8 mouse cellular contexts compared by ENCODE assay signal in the genomic region with DNA sequence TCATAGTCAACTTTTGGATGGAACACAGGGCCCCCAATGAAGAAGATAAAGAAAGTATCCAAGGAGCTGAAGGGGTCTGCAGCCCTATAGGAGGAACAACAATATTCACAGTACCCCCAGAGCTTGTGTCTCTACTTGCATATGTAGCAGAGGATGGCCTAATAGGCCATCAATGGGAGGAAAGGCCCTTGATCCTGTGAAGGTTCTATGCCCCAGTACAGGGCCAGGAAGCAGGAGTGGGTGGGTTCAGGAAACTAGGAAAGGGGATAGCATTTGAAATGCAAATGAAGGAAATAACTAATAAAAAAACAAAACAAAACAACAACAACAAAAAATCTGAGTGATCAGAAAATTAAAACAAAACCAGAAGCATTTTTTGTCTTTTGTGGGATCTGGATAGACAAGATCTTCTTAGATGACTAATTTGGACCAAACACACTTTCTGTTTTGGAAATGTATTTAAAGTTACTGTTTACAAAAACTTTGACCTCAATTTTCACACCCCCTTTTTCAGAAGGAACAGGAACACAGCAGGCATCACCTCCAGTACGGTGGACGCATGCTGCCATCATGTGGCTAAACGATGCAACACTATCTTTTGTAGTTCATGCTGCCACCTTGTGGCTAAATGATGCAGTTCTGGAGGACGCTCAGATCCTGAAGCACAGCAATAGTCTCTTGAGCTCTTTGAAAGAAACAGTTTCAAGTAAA. TPM values are rescaled to one million over a fixed set of nuclear protein-coding genes. Genes with fewer than 3 reads are reported as not detected.
DNase-seq lines count a peak whose midpoint lies in the region; ATAC-seq and TF ChIP-seq lines count a peak whose summit lies in the region.

No protein-coding gene starts in this region.

- peak; percentile 95 for DNase-seq in NIH3T3 (ENCODE audit: low read depth)
- peak; percentile 71 for DNase-seq in cerebellum, adult 8-10 months
- DNase-seq in frontal cortex, adult 2 months (ENCODE audit: extremely low spot score in 1 of 2, low spot score in 1 of 2) = peak; percentile 77 to 96
- DNase-seq in hindbrain, postnatal 0 days (ENCODE audit: low spot score) = peak; percentile 94
- peak; percentile 74 for DNase-seq in left cerebral cortex, adult 11 months (ENCODE audit: low spot score)
- peak; percentile 77 for DNase-seq in right cerebral cortex, postnatal 25 days
- DNase-seq in urinary bladder, postnatal 4 days (ENCODE audit: low spot score in 2 of 2) = peak; percentile 56 to 71

- under 1% methylated on average over 4 of the region's 4 CpGs for WGBS in hindbrain, postnatal 0 days

- no peaks in the 10 kb centered on the region for H3K4me1 ChIP-seq in hindbrain, postnatal 0 days (ENCODE audit: insufficient read depth, low read length)

- peak; percentile 100 for TF ChIP-seq CTCF in hindbrain, postnatal 0 days (IDR thresholded peaks at IDR 0.05; ENCODE audit: low read depth)

- no peak overlapping the region for H3K27ac ChIP-seq in hindbrain, postnatal 0 days

- 0 out of 2 replicates have a peak, but pooled peaks cover 6% of the 10 kb centered on the region for H3K27me3 ChIP-seq in hindbrain, postnatal 0 days (ENCODE audit: insufficient read depth, low read length)

- no peak overlapping the region for H3K9ac ChIP-seq in hindbrain, postnatal 0 days (replicated peaks; ENCODE audit: low read length)

- H3K9me3 ChIP-seq in hindbrain, postnatal 0 days (ENCODE audit: low read length) = no peaks in the 10 kb centered on the region

- H3K36me3 ChIP-seq in hindbrain, postnatal 0 days (ENCODE audit: insufficient read depth, low read length) = no peaks in the 10 kb centered on the region

- H3K4me3 ChIP-seq in hindbrain, postnatal 0 days (ENCODE audit: low read length) = no peak overlapping the region

- peak; percentile 90 for ATAC-seq in hindbrain, postnatal 0 days
- ATAC-seq in megakaryocyte-erythroid progenitor cell, adult 5-6 weeks (replicated peaks; ENCODE audit: low FRiP score, low TSS enrichment, poor library complexity, severe bottlenecking) = peak; percentile 99

- H3K4me2 ChIP-seq in hindbrain, postnatal 0 days (ENCODE audit: low read depth, low read length) = no peak overlapping the region

RNA-seq across cellular contexts. Expression of gene Olfr94, which starts 2.6 kb away (rescaled TPM):
- polyA plus RNA-seq in frontal cortex, adult 2 months (2012; rRNA removed) = not detected in 2 replicates
- total RNA-seq in hindbrain, postnatal 0 days (2014; rRNA removed) = 0.58 and 1.3 TPM in 2 replicates
- 0.14 TPM in 1 of 2 replicates, not detected in the other for polyA plus RNA-seq in hindbrain, postnatal 0 days (2015; fragmentation: Nextera tagmentation; extraction: Ambion mirVana)
- total RNA-seq in megakaryocyte-erythroid progenitor cell, adult 5-6 weeks (2014; fragmentation: Nextera tagmentation) = not detected in 2 replicates
- not detected in 2 replicates for total RNA-seq in megakaryocyte-erythroid progenitor cell, adult 5-6 weeks (2017)

RNA-seq across cellular contexts. Expression of gene Olfr95, which starts 9.6 kb away (rescaled TPM):
- polyA plus RNA-seq in frontal cortex, adult 2 months (2012; rRNA removed) = not detected in 2 replicates
- total RNA-seq in hindbrain, postnatal 0 days (2014; rRNA removed) = 0.37 TPM in 1 of 2 replicates, not detected in the other
- 0.03 and 0.04 TPM in 2 replicates for polyA plus RNA-seq in hindbrain, postnatal 0 days (2015; fragmentation: Nextera tagmentation; extraction: Ambion mirVana)
- not detected in 2 replicates for total RNA-seq in megakaryocyte-erythroid progenitor cell, adult 5-6 weeks (2014; fragmentation: Nextera tagmentation)
- not detected in 2 replicates for total RNA-seq in megakaryocyte-erythroid progenitor cell, adult 5-6 weeks (2017)

RNA-seq across cellular contexts. Expression of gene Ubd, which starts 9.7 kb away (rescaled TPM):
- polyA plus RNA-seq in frontal cortex, adult 2 months (2012; rRNA removed) = not detected in 2 replicates
- total RNA-seq in hindbrain, postnatal 0 days (2014; rRNA removed) = not detected in 2 replicates
- polyA plus RNA-seq in hindbrain, postnatal 0 days (2015; fragmentation: Nextera tagmentation; extraction: Ambion mirVana) = not detected in 2 replicates
- total RNA-seq in megakaryocyte-erythroid progenitor cell, adult 5-6 weeks (2014; fragmentation: Nextera tagmentation) = not detected in 2 replicates
- total RNA-seq in megakaryocyte-erythroid progenitor cell, adult 5-6 weeks (2017) = 0.88 TPM in 1 of 2 replicates, not detected in the other

RNA-seq across cellular contexts. Expression of gene Olfr96, which starts 16.6 kb away (rescaled TPM):
- polyA plus RNA-seq in frontal cortex, adult 2 months (2012; rRNA removed) = not detected in 2 replicates
- total RNA-seq in hindbrain, postnatal 0 days (2014; rRNA removed) = not detected in 2 replicates
- polyA plus RNA-seq in hindbrain, postnatal 0 days (2015; fragmentation: Nextera tagmentation; extraction: Ambion mirVana) = not detected in 2 replicates
- not detected in 2 replicates for total RNA-seq in megakaryocyte-erythroid progenitor cell, adult 5-6 weeks (2014; fragmentation: Nextera tagmentation)
- not detected in 2 replicates for total RNA-seq in megakaryocyte-erythroid progenitor cell, adult 5-6 weeks (2017)

RNA-seq across cellular contexts. Expression of gene Olfr97, which starts 33.8 kb away (rescaled TPM):
- polyA plus RNA-seq in frontal cortex, adult 2 months (2012; rRNA removed) = not detected in 2 replicates
- total RNA-seq in hindbrain, postnatal 0 days (2014; rRNA removed) = not detected in 2 replicates
- not detected in 2 replicates for polyA plus RNA-seq in hindbrain, postnatal 0 days (2015; fragmentation: Nextera tagmentation; extraction: Ambion mirVana)
- total RNA-seq in megakaryocyte-erythroid progenitor cell, adult 5-6 weeks (2014; fragmentation: Nextera tagmentation) = not detected in 2 replicates
- total RNA-seq in megakaryocyte-erythroid progenitor cell, adult 5-6 weeks (2017) = not detected in 2 replicates
